Mouse (Mus musculus): ENCODE measurements at regions not wholly inside any gene's neighbourhood (a gene's known extent, or its start where the extent isn't known, plus 50 kb on each side); places are given as distances from the start of the nearest gene placed in this dataset.

DNA sequence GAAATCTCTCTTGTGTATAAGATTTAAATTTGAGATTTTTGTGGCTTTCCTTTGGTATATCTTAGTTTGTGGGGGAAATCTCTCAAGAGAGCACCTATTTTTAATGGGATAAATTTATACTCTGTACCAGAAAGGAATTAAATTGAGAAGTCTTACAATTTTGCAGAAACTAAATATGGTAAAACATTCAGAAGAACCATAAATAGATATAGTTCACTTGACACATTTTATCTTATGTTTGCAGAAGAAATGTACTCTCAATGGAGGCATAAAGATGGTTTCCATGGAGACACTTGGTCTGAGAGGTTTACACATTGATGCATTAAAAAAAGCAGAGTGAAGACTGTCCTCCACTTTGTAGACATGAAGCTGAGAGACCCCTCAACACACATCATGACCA, 86.9 kb downstream of the Ndufa10 start:
- no peak for DNase-seq (ENCODE audit: low read depth, low spot score)

DNA sequence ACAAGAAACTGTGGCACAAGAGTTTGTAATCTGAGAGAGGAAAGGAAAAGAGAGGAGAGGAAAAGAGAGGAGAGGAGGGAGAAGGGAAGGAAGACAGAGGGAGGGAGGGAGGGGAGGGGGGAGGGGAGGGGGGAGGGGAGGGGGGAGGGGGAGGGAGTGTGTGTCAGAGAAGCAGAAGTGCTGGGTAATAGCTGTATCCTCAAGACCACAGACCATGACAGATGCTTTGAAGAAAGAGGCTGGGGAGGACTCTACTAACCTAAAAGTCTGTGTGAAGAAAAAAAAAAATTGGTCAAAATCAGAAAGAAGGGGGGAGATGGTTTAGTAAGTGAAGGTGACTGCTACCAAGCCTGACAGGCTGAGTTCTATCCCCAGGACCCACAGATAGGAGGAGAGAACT, 88.7 kb downstream of the Ndufa10 start:
- no peak for DNase-seq (ENCODE audit: low read depth, low spot score)

- no peak for DNase-seq (ENCODE audit: low read depth, low spot score)
These were observed 89.9 kb downstream of the Ndufa10 start for GRCm38 (mm10) chr1:92383749-92384148.

GRCm38 (mm10) chr1:92379510-92379886, 94.2 kb downstream of the Ndufa10 start:
- no peak for DNase-seq (ENCODE audit: low read depth, low spot score)

DNA sequence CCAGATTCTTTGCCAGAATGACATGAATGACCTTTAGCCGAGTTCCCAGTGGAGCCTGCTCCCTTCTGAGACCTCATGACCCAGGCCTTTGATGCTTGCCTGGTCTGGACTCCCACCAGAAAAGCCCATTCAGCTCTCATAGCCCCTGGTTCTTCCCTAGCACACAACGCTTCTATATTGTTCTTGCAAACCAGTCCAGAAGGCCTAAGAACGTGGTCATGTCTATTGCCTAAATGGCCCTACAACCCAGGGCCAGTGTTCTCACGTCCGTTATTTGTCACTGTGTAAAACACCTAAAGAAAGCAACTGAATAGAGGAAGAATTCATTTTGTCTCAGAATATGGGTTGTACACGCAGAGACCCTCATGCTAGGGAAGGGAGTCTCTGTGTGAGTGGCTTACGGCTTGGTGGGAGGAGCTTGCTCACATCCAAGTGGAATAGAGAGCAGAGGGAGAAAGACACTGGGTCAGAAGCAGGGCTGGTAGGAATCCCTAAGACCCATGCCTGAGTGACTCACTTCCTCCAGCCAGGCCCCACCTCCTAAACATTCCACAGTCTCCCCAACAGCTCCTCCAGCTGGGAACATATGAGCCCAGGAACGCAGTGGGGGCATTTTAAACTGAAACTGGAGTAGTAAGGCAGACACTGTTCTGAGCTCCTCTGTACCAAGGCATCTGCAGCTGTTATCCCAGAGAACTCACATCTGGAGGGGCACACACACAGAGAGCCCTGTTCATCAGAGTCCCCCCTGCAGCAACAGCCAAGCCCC, 94.7 kb downstream of the Ndufa10 start:
- peak; percentile 75 for DNase-seq (ENCODE audit: low read depth, low spot score)

GRCm38 (mm10) chr1:92376456-92376855, 97.2 kb downstream of the Ndufa10 start:
- DNase-seq (ENCODE audit: low read depth, low spot score): no peak

GRCm38 (mm10) chr1:92372222-92372990, 101.3 kb downstream of the Ndufa10 start:
- DNase-seq (ENCODE audit: low read depth, low spot score): no peak

DNA sequence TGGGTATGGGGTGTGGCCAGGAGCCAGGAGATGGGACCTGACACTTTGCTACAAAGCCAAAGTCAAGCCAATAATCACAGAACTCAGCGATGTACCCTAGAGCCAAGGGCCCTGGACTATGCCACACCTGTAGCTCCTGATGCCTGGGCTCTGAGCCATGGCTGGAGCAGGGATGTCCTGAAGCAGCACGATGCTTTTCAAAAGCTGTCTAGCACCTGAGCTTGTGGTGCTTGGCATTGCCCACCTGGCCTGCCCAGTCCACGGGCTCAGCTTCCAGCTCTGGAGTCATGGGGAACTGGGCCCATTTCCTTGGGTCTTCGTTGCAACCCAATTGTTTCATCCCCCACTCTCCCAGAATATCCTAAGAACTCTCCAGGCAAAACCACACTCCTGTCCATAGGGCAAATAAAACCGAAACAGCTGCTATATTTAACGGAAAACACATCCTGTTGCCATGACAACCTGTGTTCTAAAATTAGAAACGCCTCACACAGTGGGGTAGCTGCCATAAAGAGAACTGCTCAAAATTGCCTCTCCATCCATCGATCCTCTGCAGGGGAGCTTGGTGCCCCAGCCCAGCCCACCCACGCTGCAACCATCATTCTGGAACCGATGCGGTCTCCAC, 102.2 kb downstream of the Ndufa10 start:
- DNase-seq (ENCODE audit: low read depth, low spot score): peak; percentile 66

DNA sequence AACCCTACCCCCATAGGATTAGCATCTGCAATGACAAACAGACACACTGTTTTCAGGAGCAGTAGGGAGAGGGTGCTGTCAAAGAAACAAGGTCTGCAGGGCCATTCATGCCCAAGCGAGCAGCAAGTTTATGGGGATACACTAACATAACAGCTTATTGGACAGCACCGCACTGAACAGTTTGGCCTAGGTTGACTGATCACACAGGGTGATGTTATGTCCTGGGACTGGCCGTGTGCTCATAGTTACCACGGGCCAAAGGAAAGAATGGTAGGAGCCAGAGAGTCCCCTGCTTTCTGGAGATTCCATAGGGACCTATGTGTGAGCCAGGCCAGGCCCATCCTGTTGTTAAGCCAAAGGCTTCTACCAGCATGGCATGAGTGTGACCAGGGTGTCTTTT, 102.8 kb downstream of the Ndufa10 start:
- no peak for DNase-seq (ENCODE audit: low read depth, low spot score)

GRCm38 (mm10) chr1:92369972-92370371, 103.7 kb downstream of the Ndufa10 start:
- no peak for DNase-seq (ENCODE audit: low read depth, low spot score)

- peak; percentile 45 for DNase-seq (ENCODE audit: low read depth, low spot score)
These were observed 107.4 kb downstream of the Ndufa10 start for GRCm38 (mm10) chr1:92366249-92366648.

DNA sequence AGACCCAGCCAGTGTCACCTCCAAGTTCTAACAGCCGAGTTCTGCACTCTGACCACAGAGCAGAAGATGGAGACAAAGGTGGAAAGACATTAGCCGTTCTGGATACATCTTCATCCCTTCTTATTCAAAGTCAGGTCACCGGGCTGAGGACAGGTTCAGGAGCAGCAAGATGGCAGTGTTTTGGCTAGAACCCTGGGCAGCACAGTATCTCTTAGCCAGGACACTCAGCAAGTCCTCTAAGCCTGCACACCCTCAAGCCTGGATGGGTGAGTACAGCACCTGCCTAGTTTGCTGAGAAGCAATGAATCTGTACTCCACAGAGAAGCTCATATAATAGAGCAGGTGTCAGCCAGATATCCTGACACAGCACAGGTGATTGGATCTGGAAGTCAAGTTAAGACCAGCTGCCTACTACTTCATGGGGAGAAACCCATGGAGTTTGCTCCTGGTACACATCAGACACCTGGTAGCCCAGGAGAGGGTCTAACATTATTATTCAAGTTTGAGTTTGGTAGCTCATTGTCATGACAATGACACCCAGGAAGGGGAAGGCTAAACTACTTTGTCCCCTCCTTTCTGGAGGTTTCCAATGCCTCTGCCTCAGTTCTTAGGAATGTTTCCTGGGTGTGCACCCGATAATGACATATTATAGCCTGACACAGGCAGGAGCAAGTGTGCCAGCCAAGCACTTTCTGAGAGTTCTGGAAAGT, 108.1 kb downstream of the Ndufa10 start:
- no peak for DNase-seq (ENCODE audit: low read depth, low spot score)

GRCm38 (mm10) chr1:92361677-92362076, 112.0 kb downstream of the Ndufa10 start:
- DNase-seq (ENCODE audit: low read depth, low spot score): no peak

GRCm38 (mm10) chr1:92360255-92360654, 113.4 kb downstream of the Ndufa10 start:
- peak; percentile 68 for DNase-seq (ENCODE audit: low read depth, low spot score)

GRCm38 (mm10) chr1:92359473-92359872, 114.2 kb downstream of the Ndufa10 start:
- no peak for DNase-seq (ENCODE audit: low read depth, low spot score)

- DNase-seq (ENCODE audit: low read depth, low spot score): no peak
These were observed 114.8 kb downstream of the Ndufa10 start for GRCm38 (mm10) chr1:92358758-92359287.

DNA sequence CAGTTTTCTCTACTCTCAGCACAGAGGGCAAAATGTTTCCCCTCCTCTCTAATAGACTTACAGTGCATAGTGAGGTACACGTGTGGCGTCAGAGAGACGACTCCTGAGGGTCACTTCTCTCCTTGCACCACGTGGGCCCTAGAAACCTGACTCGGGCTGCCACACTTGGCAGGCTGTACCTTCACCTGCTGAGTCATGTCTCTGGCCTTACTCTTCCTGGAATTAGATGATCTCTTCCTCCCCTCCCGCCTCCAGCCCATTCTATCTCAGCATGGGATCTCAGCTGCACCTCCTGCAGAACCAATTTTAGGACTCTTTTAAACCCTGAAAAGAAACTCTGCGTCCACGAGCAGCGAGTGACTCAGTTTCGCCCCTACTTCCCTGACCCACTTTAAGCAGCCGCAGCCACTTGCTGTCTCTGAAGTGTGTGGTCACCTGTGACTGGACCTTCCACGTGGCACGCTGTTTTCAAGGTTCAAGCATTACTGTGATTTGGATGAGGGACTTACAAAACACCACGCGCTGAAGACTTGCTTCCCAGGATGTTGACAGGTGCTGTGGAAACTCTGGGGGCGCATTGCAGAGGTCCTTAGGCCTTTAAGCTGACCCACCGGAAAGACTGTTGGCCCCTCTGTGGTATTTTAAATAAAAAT, 125.2 kb downstream of the Ndufa10 start:
- no peak for DNase-seq (ENCODE audit: low read depth, low spot score)

DNA sequence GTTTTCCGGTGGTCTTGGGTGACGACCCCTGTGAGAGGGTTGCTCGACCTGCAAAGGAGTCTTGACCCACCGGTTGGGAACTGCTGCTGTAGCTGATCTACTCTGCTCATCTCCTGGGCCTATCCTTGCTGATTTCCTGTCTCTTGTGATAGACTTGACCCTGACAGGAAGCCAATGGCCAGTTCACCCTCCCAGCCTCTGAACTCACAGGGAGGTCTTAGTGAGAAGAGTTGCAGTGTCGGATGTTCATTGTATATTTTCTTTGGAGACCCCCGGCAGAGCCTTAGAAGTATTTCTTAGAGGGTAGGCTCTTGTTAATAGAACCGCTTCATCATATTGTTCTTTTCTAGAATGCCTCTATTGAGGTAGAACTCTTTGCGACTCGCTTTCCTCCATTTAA, 126.0 kb downstream of the Ndufa10 start:
- no peak for DNase-seq (ENCODE audit: low read depth, low spot score)

DNA sequence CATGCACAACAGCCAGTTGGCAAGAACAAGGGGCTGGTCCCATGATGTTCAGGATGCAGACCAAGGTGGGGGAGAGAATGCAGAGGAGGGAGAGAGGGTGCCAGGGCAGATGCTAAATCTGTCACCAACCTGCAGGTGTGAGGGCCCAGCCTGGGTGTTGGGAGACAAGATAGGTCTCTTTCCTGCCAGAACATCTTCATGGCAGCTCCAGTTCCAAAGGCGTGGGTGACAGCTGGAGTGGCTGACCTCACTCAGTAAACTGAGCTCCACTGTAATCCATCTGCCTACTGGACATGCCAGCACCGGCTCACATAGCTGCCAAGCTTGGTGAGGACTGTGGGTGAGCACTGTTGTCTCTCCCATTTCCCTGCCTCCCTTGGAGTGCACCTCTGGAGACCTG, 129.9 kb downstream of the Ndufa10 start:
- DNase-seq (ENCODE audit: low read depth, low spot score): no peak

GRCm38 (mm10) chr1:92343161-92343598, 130.5 kb downstream of the Ndufa10 start:
- DNase-seq (ENCODE audit: low read depth, low spot score): no peak
